Mouse (Mus musculus) kidney, postnatal 4 days (tissue): ENCODE results near the gene Rplp2.
"Not testable (repeated sequence)": the region's sequence is repeated elsewhere in the genome, so short reads cannot be mapped to it uniquely, and the experiment has no call there.

Experiments used
- DNase-seq, 2 experiments: peaks; one replicate each; pipeline ENCODE4 v3.0.0; 2021; ENCODE audit warnings: mixed read lengths in 2 of 2

Gene Rplp2

GRCm38 (mm10) chr7:141431434-141432185 lies 15.6 kb upstream of the Rplp2 start:
- DNase-seq, result no peak

- DNase-seq, result no peak
Measured at GRCm38 (mm10) chr7:141432186-141432611, 15.0 kb upstream of the Rplp2 start.

GRCm38 (mm10) chr7:141432741-141433516 lies 14.2 kb upstream of the Rplp2 start:
- DNase-seq, result no peak

GRCm38 (mm10) chr7:141433517-141434400 lies 13.4 kb upstream of the Rplp2 start:
- DNase-seq, result no peak

- peak in 1 of 2 experiments; percentile 65 for DNase-seq
Measured at GRCm38 (mm10) chr7:141434464-141434863, 12.7 kb upstream of the Rplp2 start.

- peak; percentile 57 to 65 for DNase-seq
Measured at GRCm38 (mm10) chr7:141435129-141435855, 11.9 kb upstream of the Rplp2 start.

- DNase-seq, result no peak
Measured at GRCm38 (mm10) chr7:141435856-141436522, 11.2 kb upstream of the Rplp2 start.

GRCm38 (mm10) chr7:141436523-141436892 lies 10.7 kb upstream of the Rplp2 start:
- no peak for DNase-seq

GRCm38 (mm10) chr7:141437178-141438120 lies 9.7 kb upstream of the Rplp2 start, which contains the start of gene Slc25a22:
Gene Slc25a22 (minus strand): TSS chr7:141437892.
- DNase-seq, result peak; percentile 87 to 92

GRCm38 (mm10) chr7:141438201-141438968 lies 8.8 kb upstream of the Rplp2 start:
- no peak for DNase-seq

GRCm38 (mm10) chr7:141439140-141439679 lies 8.0 kb upstream of the Rplp2 start:
- no peak for DNase-seq

GRCm38 (mm10) chr7:141439811-141440210 lies 7.4 kb upstream of the Rplp2 start:
- no peak for DNase-seq

GRCm38 (mm10) chr7:141440613-141441012 lies 6.6 kb upstream of the Rplp2 start:
- DNase-seq, result peak; percentile 76 to 83

- no peak for DNase-seq
Measured at GRCm38 (mm10) chr7:141441460-141441859, 5.7 kb upstream of the Rplp2 start.

GRCm38 (mm10) chr7:141442199-141442598 lies 5.0 kb upstream of the Rplp2 start:
- no peak for DNase-seq

- DNase-seq, result peak in 1 of 2 experiments; percentile 63
Measured at GRCm38 (mm10) chr7:141443081-141443821, 3.9 kb upstream of the Rplp2 start.

- DNase-seq, result peak; percentile 80 to 87
Measured at GRCm38 (mm10) chr7:141443828-141444237, 3.3 kb upstream of the Rplp2 start, which contains the start of gene Pidd1. Gene Pidd1 (minus strand): TSS chr7:141444025.

- not testable (repeated sequence) for DNase-seq
Measured at GRCm38 (mm10) chr7:141446374-141446773, 796 bp upstream of the Rplp2 start.
